Comparison of ENCODE assay signal across 32 mouse cellular contexts in the genomic region with DNA sequence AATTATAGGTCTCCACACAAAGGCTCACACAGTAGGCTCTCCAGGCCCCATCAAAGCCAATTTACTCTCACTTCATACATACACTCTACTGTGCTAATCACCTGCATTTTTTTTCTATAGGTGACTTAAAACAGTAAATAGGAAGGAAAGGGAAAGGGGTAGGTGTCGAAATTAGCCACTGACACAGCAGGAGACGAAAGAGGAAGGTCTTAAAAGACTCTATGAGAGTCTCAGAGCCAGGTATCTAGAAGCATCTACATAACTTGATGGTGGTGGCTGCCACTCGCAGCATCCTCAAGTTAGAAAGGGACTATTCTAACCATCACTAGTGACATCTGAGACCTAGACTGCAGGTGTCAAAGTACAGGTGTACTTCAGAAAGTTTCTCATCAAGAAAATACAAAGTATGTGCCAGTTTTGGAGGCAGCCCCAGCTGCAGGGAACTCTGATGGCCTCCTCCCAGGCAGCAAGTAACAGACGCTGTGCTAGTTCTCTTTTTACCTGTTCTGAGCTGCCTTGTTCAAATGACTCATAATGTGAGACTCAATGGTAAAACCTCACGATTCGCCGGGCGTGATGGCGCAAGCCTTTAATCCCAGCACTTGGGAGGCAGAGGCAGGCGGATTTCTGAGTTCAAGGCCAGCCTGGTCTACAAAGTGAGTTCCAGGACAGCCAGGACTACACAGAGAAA. TPM values are rescaled to one million over a fixed set of nuclear protein-coding genes. Genes with fewer than 3 reads are reported as not detected.
A peak's percentile ranks its signal among the peaks of the same experiment; 100 is the strongest.
DNase-seq lines count a peak whose midpoint lies in the region; ATAC-seq and TF ChIP-seq lines count a peak whose summit lies in the region.
"Had no signal": no experiment of that assay in that cellular context is flagged by ENCODE, and none has a peak within 500 bp of the region (broad histone marks: within the 10 kb centered on the region; RNA-seq: fewer than 3 reads in every experiment).

No protein-coding gene starts in this region.

- no peak overlapping the region for H3K9ac ChIP-seq in liver, embryonic 16.5 days (ENCODE audit: low read depth, low read length)
- no peak overlapping the region for H3K9ac ChIP-seq in liver, embryonic 11.5 days (ENCODE audit: low read depth, low read length)
- H3K9ac ChIP-seq in midbrain, embryonic 11.5 days (ENCODE audit: low read length), result no peak overlapping the region
- no peak overlapping the region for H3K9ac ChIP-seq in midbrain, embryonic 15.5 days
- H3K9ac ChIP-seq: embryonic facial prominence, embryonic 13.5 days; embryonic facial prominence, embryonic 15.5 days; forebrain, embryonic 12.5 days had no signal

- no peak for TF ChIP-seq POLR2A in bone marrow, adult 2 months (IDR thresholded peaks at IDR 0.05; ENCODE audit: borderline replicate concordance, control insufficient read depth, low read depth, low read length)
- TF ChIP-seq POLR2A in lung, adult 2 months (IDR thresholded peaks at IDR 0.05; ENCODE audit: borderline replicate concordance, extremely low read depth, low read depth, low read length), result no peak

- peak overlapping the region; percentile 34; the same call in 1 of the 2 replicates for H3K27ac ChIP-seq in liver, embryonic 16.5 days (ENCODE audit: low read length)
- H3K27ac ChIP-seq in liver, embryonic 11.5 days (ENCODE audit: low read depth, low read length), result no peak overlapping the region
- H3K27ac ChIP-seq in midbrain, embryonic 11.5 days (ENCODE audit: low read depth, low read length), result no peak overlapping the region
- no peak overlapping the region for H3K27ac ChIP-seq in midbrain, embryonic 15.5 days
- peak overlapping the region; percentile 66 for H3K27ac ChIP-seq in bone marrow, adult 2 months (ENCODE audit: control insufficient read depth, insufficient read depth, low read depth, low read length, poor library complexity)
- H3K27ac ChIP-seq: embryonic facial prominence, embryonic 13.5 days; embryonic facial prominence, embryonic 15.5 days; forebrain, embryonic 10.5 days; forebrain, embryonic 12.5 days had no signal

- no peak overlapping the region for H3K4me2 ChIP-seq in liver, embryonic 16.5 days (ENCODE audit: low read depth, low read length)
- H3K4me2 ChIP-seq in liver, embryonic 11.5 days, result no peak overlapping the region
- H3K4me2 ChIP-seq in midbrain, embryonic 11.5 days, result no peak overlapping the region
- no peak overlapping the region for H3K4me2 ChIP-seq in midbrain, embryonic 15.5 days
- H3K4me2 ChIP-seq: embryonic facial prominence, embryonic 13.5 days; embryonic facial prominence, embryonic 15.5 days; forebrain, embryonic 12.5 days had no signal

- peaks cover 11% of the 10 kb centered on the region for H3K36me3 ChIP-seq in liver, embryonic 16.5 days (ENCODE audit: control insufficient read depth, insufficient read depth)
- peaks cover 14% of the 10 kb centered on the region; the same call in 1 of the 2 replicates for H3K36me3 ChIP-seq in liver, embryonic 11.5 days (ENCODE audit: control insufficient read depth, insufficient read depth, low read length)
- peaks cover 10% of the 10 kb centered on the region for H3K36me3 ChIP-seq in midbrain, embryonic 11.5 days (ENCODE audit: control insufficient read depth, insufficient read depth, low read length)
- peaks cover 11% of the 10 kb centered on the region; the same call in 1 of the 2 replicates for H3K36me3 ChIP-seq in midbrain, embryonic 15.5 days (replicated peaks)

- no peak for DNase-seq in liver, embryonic 11.5 days (ENCODE audit: low spot score)
- DNase-seq in midbrain, embryonic 11.5 days (ENCODE audit: low spot score, missing footprints), result peak; percentile 14
- DNase-seq in lung, adult 2 months, result no peak
- DNase-seq in kidney, postnatal 25 days, result no peak
- DNase-seq: adrenal gland, adult 8-10 months; adrenal gland, postnatal 14 days; adrenal gland, postnatal 36 days; B cell, adult 2 months; cerebellum, adult 11 months; cerebellum, adult 18-20 months; cerebellum, adult 8-10 months; cerebellum, adult 9-11 months; cerebellum, postnatal 14 days; cerebellum, postnatal 36 days; embryo, embryonic 11 days had no signal

- no peak overlapping the region for H3K4me3 ChIP-seq in liver, embryonic 16.5 days (ENCODE audit: low read depth, low read length)
- H3K4me3 ChIP-seq in liver, embryonic 11.5 days (ENCODE audit: low read depth, low read length), result no peak overlapping the region
- H3K4me3 ChIP-seq in midbrain, embryonic 11.5 days (ENCODE audit: low read depth, low read length), result no peak overlapping the region
- H3K4me3 ChIP-seq in midbrain, embryonic 15.5 days, result no peak overlapping the region
- H3K4me3 ChIP-seq in bone marrow, adult 2 months (replicated peaks; ENCODE audit: control insufficient read depth, low read depth, low read length), result no peak overlapping the region
- H3K4me3 ChIP-seq in lung, adult 2 months (replicated peaks; ENCODE audit: extremely low read depth, low read depth, low read length), result no peak overlapping the region
- H3K4me3 ChIP-seq: embryonic facial prominence, embryonic 13.5 days; embryonic facial prominence, embryonic 15.5 days; erythroblast, embryonic 14.5 days; forebrain, embryonic 10.5 days; forebrain, embryonic 12.5 days had no signal

- WGBS in liver, embryonic 16.5 days (ENCODE audit: insufficient replicate concordance), result 78% methylated on average over 10 of the region's 10 CpGs
- 87% methylated on average over 10 of the region's 10 CpGs for WGBS in liver, embryonic 11.5 days
- WGBS in midbrain, embryonic 11.5 days, result 92% methylated on average over 10 of the region's 10 CpGs
- WGBS in midbrain, embryonic 15.5 days, result 93% methylated on average over 10 of the region's 10 CpGs
- WGBS in bone marrow, adult 2 months, result 58% methylated on average over 10 of the region's 10 CpGs
- WGBS in lung, adult 2 months, result 93% methylated on average over 10 of the region's 10 CpGs

- H3K27me3 ChIP-seq in liver, embryonic 16.5 days (ENCODE audit: control insufficient read depth, insufficient read depth, low read depth, low read length), result no peaks in the 10 kb centered on the region
- H3K27me3 ChIP-seq in liver, embryonic 11.5 days (replicated peaks; ENCODE audit: control insufficient read depth, insufficient read depth, low read length), result no peaks in the 10 kb centered on the region
- H3K27me3 ChIP-seq in midbrain, embryonic 11.5 days (ENCODE audit: control insufficient read depth, insufficient read depth, low read length), result no peaks in the 10 kb centered on the region
- H3K27me3 ChIP-seq in midbrain, embryonic 15.5 days (replicated peaks), result no peaks in the 10 kb centered on the region
- H3K27me3 ChIP-seq: CH12.LX; embryonic facial prominence, embryonic 13.5 days; embryonic facial prominence, embryonic 15.5 days; forebrain, embryonic 12.5 days; Patski had no signal

- H3K4me1 ChIP-seq in liver, embryonic 16.5 days (ENCODE audit: control insufficient read depth, low read depth, low read length), result no peaks in the 10 kb centered on the region
- H3K4me1 ChIP-seq in liver, embryonic 11.5 days (replicated peaks; ENCODE audit: control insufficient read depth, insufficient read depth, low read length), result no peaks in the 10 kb centered on the region
- H3K4me1 ChIP-seq in midbrain, embryonic 11.5 days (ENCODE audit: control insufficient read depth, insufficient read depth, low read length), result no peaks in the 10 kb centered on the region
- no peaks in the 10 kb centered on the region for H3K4me1 ChIP-seq in midbrain, embryonic 15.5 days
- H3K4me1 ChIP-seq in bone marrow, adult 2 months (ENCODE audit: control insufficient read depth, insufficient read depth, low read length), result peaks cover 5% of the 10 kb centered on the region
- H3K4me1 ChIP-seq in lung, adult 2 months (ENCODE audit: control insufficient read depth, insufficient read depth, low read length), result no peaks in the 10 kb centered on the region
- H3K4me1 ChIP-seq: embryonic facial prominence, embryonic 13.5 days; embryonic facial prominence, embryonic 15.5 days; forebrain, embryonic 10.5 days; forebrain, embryonic 12.5 days had no signal

- no peaks in the 10 kb centered on the region for H3K9me3 ChIP-seq in liver, embryonic 16.5 days (replicated peaks; ENCODE audit: control insufficient read depth, low read length)
- no peaks in the 10 kb centered on the region for H3K9me3 ChIP-seq in liver, embryonic 11.5 days (ENCODE audit: control insufficient read depth, low read length)
- H3K9me3 ChIP-seq in midbrain, embryonic 11.5 days (ENCODE audit: control insufficient read depth, low read length), result no peaks in the 10 kb centered on the region
- no peaks in the 10 kb centered on the region for H3K9me3 ChIP-seq in midbrain, embryonic 15.5 days
- H3K9me3 ChIP-seq: embryonic facial prominence, embryonic 13.5 days; embryonic facial prominence, embryonic 15.5 days; forebrain, embryonic 10.5 days; forebrain, embryonic 12.5 days; G1E had no signal

- no peak for ATAC-seq in liver, embryonic 16.5 days (ENCODE audit: low read depth)
- ATAC-seq in liver, embryonic 11.5 days (replicated peaks; ENCODE audit: low FRiP score), result no peak
- ATAC-seq in midbrain, embryonic 11.5 days (ENCODE audit: low FRiP score), result no peak
- no peak for ATAC-seq in midbrain, embryonic 15.5 days (replicated peaks)
- peak; percentile 62; the same call in 1 of the 2 replicates for ATAC-seq in neutrophil, adult 5-6 weeks (ENCODE audit: extremely low read depth, insufficient number of reproducible peaks, low FRiP score, poor library complexity, severe bottlenecking)
- ATAC-seq: activated CD4-positive, CD25-positive, alpha-beta regulatory T cell, adult 4 months; CD4-positive, CD25-positive, alpha-beta regulatory T cell, adult 4 months; forebrain, embryonic 14.5 days; forebrain, embryonic 16.5 days; Patski had no signal

- no peak for TF ChIP-seq CTCF in bone marrow, adult 2 months (IDR thresholded peaks at IDR 0.05; ENCODE audit: control insufficient read depth, insufficient read depth, low read length)
- no peak for TF ChIP-seq CTCF in lung, adult 2 months (IDR thresholded peaks at IDR 0.05; ENCODE audit: insufficient read depth, low read length)

RNA-seq across cellular contexts. Expression of a gene that starts 9.7 kb away (rescaled TPM):
- polyA plus RNA-seq in liver, embryonic 16.5 days (2015; fragmentation: Nextera tagmentation; extraction: Ambion mirVana), result 517 and 560 TPM in 2 replicates
- polyA plus RNA-seq in liver, embryonic 11.5 days (2014; fragmentation: Nextera tagmentation; extraction: Ambion mirVana), result 1,890 and 1,897 TPM in 2 replicates
- 4,130 and 4,246 TPM in 2 replicates for polyA plus RNA-seq in midbrain, embryonic 11.5 days (2014; fragmentation: Nextera tagmentation; extraction: Ambion mirVana)
- polyA plus RNA-seq in midbrain, embryonic 15.5 days (2015; fragmentation: Nextera tagmentation; extraction: Ambion mirVana), result 876 and 917 TPM in 2 replicates
- 320 and 322 TPM in 2 replicates for polyA plus RNA-seq in bone marrow, adult 2 months (2011; ENCODE audit: insufficient read depth, insufficient read length, low replicate concordance, missing spikeins)
- 290 and 299 TPM in 2 replicates for total RNA-seq in neutrophil, adult 5-6 weeks (2017)
- polyA plus RNA-seq in lung, adult 2 months (2012; rRNA removed), result 14.6 and 28.9 TPM in 2 replicates

RNA-seq across cellular contexts. Expression of a gene that starts 22.6 kb away (rescaled TPM):
- 17.4 and 20.2 TPM in 2 replicates for polyA plus RNA-seq in liver, embryonic 16.5 days (2015; fragmentation: Nextera tagmentation; extraction: Ambion mirVana)
- polyA plus RNA-seq in liver, embryonic 11.5 days (2014; fragmentation: Nextera tagmentation; extraction: Ambion mirVana), result 30.9 and 39.0 TPM in 2 replicates
- polyA plus RNA-seq in midbrain, embryonic 11.5 days (2014; fragmentation: Nextera tagmentation; extraction: Ambion mirVana), result 38.9 and 42.4 TPM in 2 replicates
- 45.9 and 48.2 TPM in 2 replicates for polyA plus RNA-seq in midbrain, embryonic 15.5 days (2015; fragmentation: Nextera tagmentation; extraction: Ambion mirVana)
- polyA plus RNA-seq in bone marrow, adult 2 months (2011; ENCODE audit: insufficient read depth, insufficient read length, low replicate concordance, missing spikeins), result 20.6 and 30.2 TPM in 2 replicates
- total RNA-seq in neutrophil, adult 5-6 weeks (2017), result 15.6 and 16.6 TPM in 2 replicates
- 21.6 and 28.4 TPM in 2 replicates for polyA plus RNA-seq in lung, adult 2 months (2012; rRNA removed)

RNA-seq across cellular contexts. Expression of a gene that starts 40.5 kb away (rescaled TPM):
- 1.1 and 1.5 TPM in 2 replicates for polyA plus RNA-seq in liver, embryonic 16.5 days (2015; fragmentation: Nextera tagmentation; extraction: Ambion mirVana)
- polyA plus RNA-seq in liver, embryonic 11.5 days (2014; fragmentation: Nextera tagmentation; extraction: Ambion mirVana), result 5.8 TPM in 2 replicates
- polyA plus RNA-seq in midbrain, embryonic 11.5 days (2014; fragmentation: Nextera tagmentation; extraction: Ambion mirVana), result 4.7 and 5.6 TPM in 2 replicates
- 0.27 and 0.64 TPM in 2 replicates for polyA plus RNA-seq in midbrain, embryonic 15.5 days (2015; fragmentation: Nextera tagmentation; extraction: Ambion mirVana)
- polyA plus RNA-seq in bone marrow, adult 2 months (2011; ENCODE audit: insufficient read depth, insufficient read length, low replicate concordance, missing spikeins), result 3.6 and 29.6 TPM in 2 replicates
- 13.6 and 16.1 TPM in 2 replicates for total RNA-seq in neutrophil, adult 5-6 weeks (2017)
- polyA plus RNA-seq in lung, adult 2 months (2012; rRNA removed), result 0.06 TPM in 1 of 2 replicates, not detected in the other
- total RNA-seq: adrenal gland, adult 18-20 months; adrenal gland, adult 8-10 months; adrenal gland, postnatal 14 days; adrenal gland, postnatal 36 days had no signal
- polyA plus RNA-seq: activated CD4-positive, CD25-positive, alpha-beta regulatory T cell, adult 4 months; CD4-positive, CD25-positive, alpha-beta regulatory T cell, adult 4 months; embryonic facial prominence, embryonic 13.5 days; embryonic facial prominence, embryonic 15.5 days; erythroblast, embryonic 14.5 days; forebrain, embryonic 14.5 days; forebrain, embryonic 16.5 days; G1E; Patski had no signal

Comparison
In these comparisons a context has a peak if more than half of its experiments do, and no peak if none do; other contexts are left out.
1. H3K27ac ChIP-seq: peak in liver, embryonic 16.5 days (single experiment) and bone marrow, adult 2 months (single experiment); none in liver, embryonic 11.5 days (single experiment), midbrain, embryonic 11.5 days (single experiment) and midbrain, embryonic 15.5 days (single experiment).
2. RNA of a gene that starts 9.7 kb away (polyA plus RNA-seq): 4,130 to 4,246 TPM in midbrain, embryonic 11.5 days, 1,890 to 1,897 TPM in liver, embryonic 11.5 days, 876 to 917 TPM in midbrain, embryonic 15.5 days, 517 to 560 TPM in liver, embryonic 16.5 days and 320 to 322 TPM in bone marrow, adult 2 months; 14.6 to 28.9 TPM in lung, adult 2 months; every median in the first group is over 10 times any median in the second.